Mouse (Mus musculus) embryonic facial prominence, embryonic 14.5 days (tissue): ENCODE data around the gene S100a3. TPM values are rescaled to one million over a fixed set of nuclear protein-coding genes. Genes with fewer than 3 reads are reported as not detected.

Experiments used
- ATAC-seq: fragments of 200-750 bp; cut with Nextera tagmentation; 2 replicates; pipeline ENCODE4 v1.8.0; 2017; ENCODE audit warnings: low read depth, moderate number of reproducible peaks, moderate TSS enrichment
- DNase-seq: peaks from one replicate; pipeline ENCODE4 v3.0.0-alpha.2; 2015; ENCODE audit warnings: low spot score
- H3K27ac ChIP-seq: fragments of 300-500 bp; sonication (generic); replicated peaks from 2 replicates; pipeline ENCODE4 v1.5.1; 2014; ENCODE audit warnings: low read depth, mild to moderate bottlenecking, low read length, moderate library complexity
- H3K27me3 ChIP-seq: fragments of 300-500 bp; sonication (generic); replicated peaks from 2 replicates; pipeline ENCODE4 v1.6.1; 2014; ENCODE audit warnings: low read length; ENCODE audit not compliant: control insufficient read depth, insufficient read depth
- H3K36me3 ChIP-seq: fragments of 300-500 bp; sonication (generic); 2 replicates; pipeline ENCODE4 v1.6.1; 2014; ENCODE audit warnings: low read length, mixed read lengths; ENCODE audit not compliant: control insufficient read depth, insufficient read depth
- H3K4me1 ChIP-seq: fragments of 300-500 bp; sonication (generic); 2 replicates; pipeline ENCODE4 v1.6.1; 2014; ENCODE audit warnings: antibody characterized with exemption, low read length; ENCODE audit not compliant: control insufficient read depth, insufficient read depth
- H3K4me2 ChIP-seq: fragments of 300-500 bp; sonication (generic); 2 replicates; pipeline ENCODE4 v1.6.1; 2014; ENCODE audit warnings: low read depth, mild to moderate bottlenecking, low read length, moderate library complexity, mixed read lengths
- H3K4me3 ChIP-seq: fragments of 300-500 bp; sonication (generic); 2 replicates; pipeline ENCODE4 v1.5.1; 2014; ENCODE audit warnings: low read depth, mild to moderate bottlenecking, low read length
- H3K9ac ChIP-seq: fragments of 300-500 bp; sonication (generic); 2 replicates; pipeline ENCODE4 v1.6.1; 2014; ENCODE audit warnings: low read depth, mild to moderate bottlenecking, low read length, moderate library complexity, mixed read lengths
- H3K9me3 ChIP-seq: fragments of 300-500 bp; sonication (generic); 2 replicates; pipeline ENCODE4 v1.6.1; 2016; ENCODE audit warnings: low read length; ENCODE audit not compliant: control insufficient read depth
- WGBS: fragments of 180-500 bp; shearing (Covaris S2); extraction: QIAGEN DNeasy Blood & Tissue Kit; methylation state at CpG from one replicate; pipeline ENCODE4 v1.1.7; 2014; 5-methylcytosine and 5-hydroxymethylcytosine counted together
- polyA plus RNA-seq: library from polyadenylated mRNA; unstranded; fragments of >200 nt; fragmentation: Nextera tagmentation; extraction: Ambion mirVana; gene quantifications from 2 replicates; pipeline ENCODE4 v1.2.1, GENCODE M21; 2014

The S100a3 gene
- 5.2 and 7.9 TPM in 2 replicates for polyA plus RNA-seq

GRCm38 (mm10) chr3:90560008-90560628 lies at the start of gene S100a3:
Gene S100a3 (plus strand): TSS chr3:90560578.
- no peaks in the 10 kb centered on the region for H3K4me1 ChIP-seq
- H3K27me3 ChIP-seq: no peaks in the 10 kb centered on the region
- no peaks in the 10 kb centered on the region for H3K36me3 ChIP-seq
- H3K9me3 ChIP-seq: no peaks in the 10 kb centered on the region
- 62% methylated on average over 6 of the region's 6 CpGs for WGBS
- H3K9ac ChIP-seq: no peak within 1 kb of the TSS
- no peak within 1 kb of the TSS for H3K4me3 ChIP-seq
- ATAC-seq: peak; percentile 72; the same call in 1 of the 2 replicates
- H3K4me2 ChIP-seq: no peak within 1 kb of the TSS
- H3K27ac ChIP-seq: no peak within 1 kb of the TSS
- peak; percentile 62 for DNase-seq

DNA sequence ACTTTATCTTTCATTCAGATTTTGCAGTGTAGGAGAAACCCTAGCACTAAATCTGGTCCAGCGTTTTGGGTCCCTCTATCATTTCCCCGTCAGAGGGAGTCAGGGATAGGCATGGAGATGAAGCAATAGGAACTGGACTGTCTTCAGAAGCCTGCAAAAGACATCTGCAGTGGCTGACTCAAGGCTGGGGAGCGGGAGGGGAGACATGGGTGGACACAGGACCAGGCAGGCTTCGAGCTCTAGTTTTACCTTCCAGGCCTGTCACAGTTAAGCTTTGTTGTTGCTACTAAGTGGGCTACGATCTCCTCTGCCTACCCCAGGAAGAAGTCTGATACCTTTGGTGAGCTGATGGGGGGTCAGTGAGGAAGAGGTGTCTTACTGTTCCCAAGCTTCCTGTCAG lies 48.1 kb upstream of the S100a3 start:
- Histone ChIP-seq H3K27ac (no peak overlapping the region), H3K36me3 (peaks cover 4% of the 10 kb centered on the region), H3K4me1 (peaks cover 24% of the 10 kb centered on the region), H3K27me3 (peaks cover 6% of the 10 kb centered on the region; the same call in 1 of the 2 replicates), H3K9me3 (no peaks in the 10 kb centered on the region), H3K4me2 (no peak overlapping the region), H3K4me3 (no peak overlapping the region), H3K9ac (no peak overlapping the region)
- DNase-seq (no peak), ATAC-seq (no peak)
- WGBS: 80% methylated on average over 5 of the region's 5 CpGs

- no peak for DNase-seq
- H3K9me3 ChIP-seq: no peaks in the 10 kb centered on the region
- H3K4me2 ChIP-seq: peak overlapping the region; percentile 5; the same call in 1 of the 2 replicates
- WGBS: 74% methylated on average over 9 of the region's 9 CpGs
- no peak overlapping the region for H3K27ac ChIP-seq
- no peak overlapping the region for H3K9ac ChIP-seq
- peaks cover 6% of the 10 kb centered on the region; the same call in 1 of the 2 replicates for H3K27me3 ChIP-seq
- no peak overlapping the region for H3K4me3 ChIP-seq
- ATAC-seq: no peak
- peaks cover 16% of the 10 kb centered on the region for H3K4me1 ChIP-seq
- no peaks in the 10 kb centered on the region for H3K36me3 ChIP-seq
These were observed 47.3 kb upstream of the S100a3 start for GRCm38 (mm10) chr3:90512948-90513642.

- peak; percentile 38 for ATAC-seq
- no peaks in the 10 kb centered on the region for H3K9me3 ChIP-seq
- no peak within 1 kb of the TSS for H3K27ac ChIP-seq
- peak within 1 kb of the TSS; percentile 42 for H3K4me3 ChIP-seq
- peaks cover 15% of the 10 kb centered on the region for H3K4me1 ChIP-seq
- DNase-seq: peak; percentile 43
- WGBS: 4% methylated on average over 24 of the region's 25 CpGs
- peaks cover 6% of the 10 kb centered on the region; the same call in 1 of the 2 replicates for H3K27me3 ChIP-seq
- H3K4me2 ChIP-seq: peak within 1 kb of the TSS; percentile 62
- H3K9ac ChIP-seq: peak within 1 kb of the TSS; percentile 57
- no peaks in the 10 kb centered on the region for H3K36me3 ChIP-seq
These were observed 46.4 kb upstream of the S100a3 start, which contains the start of the genes S100a1 and S100a13 for GRCm38 (mm10) chr3:90513796-90514590. Gene S100a1 (minus strand): TSS chr3:90514392. Gene S100a13 (plus strand): TSS chr3:90514435.

- Histone ChIP-seq H3K4me2 (peak overlapping the region; percentile 62), H3K27ac (no peak overlapping the region), H3K9ac (peak overlapping the region; percentile 57), H3K4me1 (peaks cover 15% of the 10 kb centered on the region), H3K36me3 (no peaks in the 10 kb centered on the region), H3K9me3 (no peaks in the 10 kb centered on the region), H3K27me3 (peaks cover 6% of the 10 kb centered on the region; the same call in 1 of the 2 replicates), H3K4me3 (peak overlapping the region; percentile 42)
- WGBS: 1% methylated on average over 10 of the region's 10 CpGs
- ATAC-seq: peak; percentile 87
- DNase-seq: peak; percentile 88
These were observed 45.7 kb upstream of the S100a3 start for GRCm38 (mm10) chr3:90514691-90515090.

- H3K9me3 ChIP-seq: no peaks in the 10 kb centered on the region
- ATAC-seq (no peak), DNase-seq (no peak)
- peak overlapping the region; percentile 57 for H3K9ac ChIP-seq
- H3K4me3 ChIP-seq: peak overlapping the region; percentile 42
- H3K36me3 ChIP-seq: no peaks in the 10 kb centered on the region
- peak overlapping the region; percentile 62 for H3K4me2 ChIP-seq
- H3K27me3 ChIP-seq: peaks cover 6% of the 10 kb centered on the region; the same call in 1 of the 2 replicates
- H3K27ac ChIP-seq: no peak overlapping the region
- peaks cover 15% of the 10 kb centered on the region for H3K4me1 ChIP-seq
- WGBS: 50% methylated on average over 1 of the region's 1 CpGs
These were observed 45.1 kb upstream of the S100a3 start for GRCm38 (mm10) chr3:90515242-90515641.

GRCm38 (mm10) chr3:90515789-90516188 lies 44.6 kb upstream of the S100a3 start:
- no peak overlapping the region for H3K9ac ChIP-seq
- H3K27ac ChIP-seq: no peak overlapping the region
- no peak overlapping the region for H3K4me3 ChIP-seq
- peaks cover 6% of the 10 kb centered on the region; the same call in 1 of the 2 replicates for H3K27me3 ChIP-seq
- peaks cover 15% of the 10 kb centered on the region for H3K4me1 ChIP-seq
- no peak overlapping the region for H3K4me2 ChIP-seq
- WGBS: 88% methylated on average over 4 of the region's 4 CpGs
- no peaks in the 10 kb centered on the region for H3K36me3 ChIP-seq
- no peaks in the 10 kb centered on the region for H3K9me3 ChIP-seq
- DNase-seq (no peak), ATAC-seq (no peak)

GRCm38 (mm10) chr3:90517711-90518110 lies 42.7 kb upstream of the S100a3 start:
- Histone ChIP-seq H3K4me1 (peaks cover 15% of the 10 kb centered on the region), H3K27ac (no peak overlapping the region), H3K4me2 (no peak overlapping the region), H3K27me3 (peaks cover 6% of the 10 kb centered on the region; the same call in 1 of the 2 replicates), H3K4me3 (no peak overlapping the region), H3K9me3 (no peaks in the 10 kb centered on the region), H3K36me3 (no peaks in the 10 kb centered on the region), H3K9ac (no peak overlapping the region)
- DNase-seq: no peak
- WGBS: 86% methylated on average over 4 of the region's 4 CpGs
- ATAC-seq: no peak
